Mouse (Mus musculus) 3T3-L1 (cell line): Measurements from ENCODE around the gene Cachd1.

Source experiments
- DNase-seq: peaks from one replicate; pipeline ENCODE4 v3.0.0-alpha.2; 2015; ENCODE audit warnings: low read depth, low spot score

Cachd1 gene

GRCm38 (mm10) chr4:100776043-100776870 is at the start of gene Cachd1:
Gene Cachd1, plus strand, starts transcription at chr4:100776675.
- peak; percentile 34 for DNase-seq

GRCm38 (mm10) chr4:100728896-100729479 is 47.5 kb upstream of the Cachd1 start:
- DNase-seq, result no peak

GRCm38 (mm10) chr4:100735098-100735935 is 41.2 kb upstream of the Cachd1 start:
- no peak for DNase-seq

- no peak for DNase-seq
These were observed 40.5 kb upstream of the Cachd1 start for GRCm38 (mm10) chr4:100735936-100736349.

- DNase-seq, result no peak
These were observed 32.9 kb upstream of the Cachd1 start for GRCm38 (mm10) chr4:100743615-100744014.

GRCm38 (mm10) chr4:100752278-100752677 is 24.2 kb upstream of the Cachd1 start:
- DNase-seq, result peak; percentile 38

GRCm38 (mm10) chr4:100755632-100756031 is 20.8 kb upstream of the Cachd1 start:
- no peak for DNase-seq

GRCm38 (mm10) chr4:100756499-100756898 is 20.0 kb upstream of the Cachd1 start:
- no peak for DNase-seq

GRCm38 (mm10) chr4:100758265-100758898 is 18.1 kb upstream of the Cachd1 start:
- no peak for DNase-seq

GRCm38 (mm10) chr4:100759603-100760002 is 16.9 kb upstream of the Cachd1 start:
- DNase-seq, result no peak

- DNase-seq, result no peak
These were observed 16.1 kb upstream of the Cachd1 start for GRCm38 (mm10) chr4:100760416-100760815.

- no peak for DNase-seq
These were observed 7.9 kb upstream of the Cachd1 start for GRCm38 (mm10) chr4:100768606-100769005.

- no peak for DNase-seq
These were observed 448 bp downstream of the Cachd1 start for GRCm38 (mm10) chr4:100776871-100777375.

- DNase-seq, result no peak
These were observed 1.0 kb downstream of the Cachd1 start for GRCm38 (mm10) chr4:100777376-100778041.

GRCm38 (mm10) chr4:100778082-100778481 is 1.6 kb downstream of the Cachd1 start:
- no peak for DNase-seq

GRCm38 (mm10) chr4:100779023-100779422 is 2.5 kb downstream of the Cachd1 start:
- DNase-seq, result no peak

- no peak for DNase-seq
These were observed 3.2 kb downstream of the Cachd1 start for GRCm38 (mm10) chr4:100779695-100780094.

- DNase-seq, result no peak
These were observed 4.4 kb downstream of the Cachd1 start for GRCm38 (mm10) chr4:100780911-100781310.

GRCm38 (mm10) chr4:100782348-100782747 is 5.9 kb downstream of the Cachd1 start:
- no peak for DNase-seq

GRCm38 (mm10) chr4:100782891-100783290 is 6.4 kb downstream of the Cachd1 start:
- DNase-seq, result no peak

- no peak for DNase-seq
These were observed 10.7 kb downstream of the Cachd1 start for GRCm38 (mm10) chr4:100787201-100787600.
